Mouse (Mus musculus) macrophage (primary cell): ENCODE measurements around the gene Chst4. TPM values are rescaled to one million over a fixed set of nuclear protein-coding genes. Genes with fewer than 3 reads are reported as not detected.

Experiments used
- H3K27ac ChIP-seq: fragments of 350-480 bp; formaldehyde crosslinking; 2 replicates; pipeline ENCODE4 v1.9.0; 2021
- H3K36me3 ChIP-seq: fragments of 350-480 bp; formaldehyde crosslinking; 2 replicates; pipeline ENCODE4 v1.9.0; 2021; ENCODE audit errors: inconsistent target
- H3K4me3 ChIP-seq: fragments of 350-480 bp; formaldehyde crosslinking; 2 replicates; pipeline ENCODE4 v1.9.0; 2021; ENCODE audit errors: inconsistent target
- H3K79me2 ChIP-seq: fragments of 350-480 bp; formaldehyde crosslinking; 2 replicates; pipeline ENCODE4 v1.9.0; 2021; ENCODE audit errors: inconsistent target
- WGBS: methylation state at CpG from one replicate; pipeline ENCODE4 v1.1.7; 2026; ENCODE audit warnings: inconsistent platforms; ENCODE audit not compliant: missing documents; 5-methylcytosine and 5-hydroxymethylcytosine counted together
- polyA plus RNA-seq: library from polyadenylated mRNA; stranded (reverse); fragments of 250-400 nt; gene quantifications from 3 replicates; pipeline ENCODE4 v1.2.4, GENCODE M21; 2018; ENCODE audit warnings: inconsistent platforms

Gene Chst4
- polyA plus RNA-seq, 1 experiment from 2014 or later = not detected

DNA sequence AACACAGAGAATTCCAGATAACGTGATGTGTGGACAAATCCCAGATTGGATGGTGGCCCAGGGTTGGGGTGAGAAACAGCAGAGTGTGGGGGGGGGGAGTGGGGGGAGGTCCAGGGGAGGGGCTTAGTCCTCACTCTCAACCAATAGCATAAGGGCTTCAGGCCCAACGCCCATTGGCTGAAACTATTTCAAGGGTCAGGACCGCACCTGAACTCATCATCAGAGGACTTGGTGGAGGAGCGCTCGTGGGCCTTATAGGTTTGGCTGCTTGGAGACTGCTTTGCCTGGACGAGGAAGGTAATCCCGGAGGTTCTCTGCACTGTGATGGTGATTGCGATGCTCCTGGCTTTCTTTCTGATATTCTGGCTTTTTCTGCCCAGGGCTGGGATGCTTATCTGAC, 49.3 kb downstream of the Chst4 start, which contains the start of gene Tat:
TSS of gene Tat (plus strand) at position 214 of the 400 bp plus-strand sequence.
- WGBS = 89% methylated on average over 8 of the region's 8 CpGs
- Histone ChIP-seq H3K36me3 (no peaks in the 10 kb centered on the region), H3K79me2 (no peaks in the 10 kb centered on the region), H3K4me3 (no peak within 1 kb of the TSS), H3K27ac (no peak within 1 kb of the TSS)

DNA sequence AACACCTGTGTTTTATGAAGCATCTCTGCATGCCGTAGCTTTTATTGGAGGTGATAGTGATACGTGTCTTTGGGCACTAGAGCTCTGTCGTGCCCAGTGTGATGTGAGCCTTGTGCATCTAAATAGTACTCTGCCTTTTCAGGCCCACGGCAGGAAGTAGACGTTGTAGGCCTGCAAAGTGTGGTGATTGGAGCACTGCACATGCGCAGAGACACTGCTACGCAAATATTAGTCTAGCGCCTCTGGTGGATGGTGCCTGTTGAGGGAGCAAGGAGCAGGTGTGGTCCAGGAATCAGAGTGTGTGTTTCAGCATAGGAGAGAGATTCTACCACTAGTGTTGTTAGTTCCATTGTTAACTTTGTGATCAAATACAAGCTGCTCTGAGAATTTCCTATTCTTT, 50.4 kb downstream of the Chst4 start:
- no peak overlapping the region for H3K4me3 ChIP-seq
- no peaks in the 10 kb centered on the region for H3K79me2 ChIP-seq
- H3K36me3 ChIP-seq = no peaks in the 10 kb centered on the region
- H3K27ac ChIP-seq = no peak overlapping the region
- WGBS = 90% methylated on average over 8 of the region's 8 CpGs

DNA sequence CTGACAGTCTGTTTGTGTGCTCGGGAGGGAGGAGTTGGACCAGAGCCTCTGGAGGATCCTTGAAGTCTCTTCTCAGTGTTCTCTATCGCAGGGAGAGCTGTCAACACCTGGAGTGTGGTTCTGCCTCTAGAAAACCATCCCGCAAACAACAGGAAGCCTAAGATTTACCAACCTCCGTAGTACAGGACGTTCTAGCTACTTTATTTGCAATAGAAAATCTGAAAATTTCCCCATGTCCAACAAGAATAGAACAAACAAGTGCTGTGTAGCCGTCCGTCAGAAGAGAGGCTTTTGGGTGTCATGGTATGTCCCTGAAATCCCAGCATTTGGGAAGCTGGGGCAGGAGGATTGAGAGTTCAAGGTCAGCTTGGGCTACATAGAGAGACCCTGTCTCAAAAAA, 51.8 kb downstream of the Chst4 start:
- no peaks in the 10 kb centered on the region for H3K36me3 ChIP-seq
- no peak overlapping the region for H3K4me3 ChIP-seq
- H3K27ac ChIP-seq = no peak overlapping the region
- 84% methylated on average over 7 of the region's 7 CpGs for WGBS
- H3K79me2 ChIP-seq = no peaks in the 10 kb centered on the region

DNA sequence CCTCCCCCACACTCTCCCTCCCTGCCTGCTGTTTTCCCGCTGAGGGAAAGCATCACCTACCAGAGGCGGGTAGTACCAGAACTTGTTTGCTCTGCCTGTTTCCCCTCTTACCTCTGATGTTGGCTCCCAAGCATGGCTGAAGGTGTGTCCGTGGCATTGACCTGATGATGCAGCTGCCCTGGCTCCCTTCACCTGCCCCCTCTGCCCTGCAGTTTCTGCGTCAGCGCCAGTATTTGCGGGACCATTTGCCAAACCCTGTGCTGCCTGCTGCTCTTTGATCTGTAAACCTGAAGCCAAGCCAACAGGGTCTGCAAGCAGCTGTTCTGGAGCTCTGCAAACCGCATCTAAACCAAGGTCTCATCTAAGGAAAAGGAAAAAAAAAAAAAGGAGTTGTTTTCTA, 53.2 kb downstream of the Chst4 start:
- H3K27ac ChIP-seq = no peak overlapping the region

DNA sequence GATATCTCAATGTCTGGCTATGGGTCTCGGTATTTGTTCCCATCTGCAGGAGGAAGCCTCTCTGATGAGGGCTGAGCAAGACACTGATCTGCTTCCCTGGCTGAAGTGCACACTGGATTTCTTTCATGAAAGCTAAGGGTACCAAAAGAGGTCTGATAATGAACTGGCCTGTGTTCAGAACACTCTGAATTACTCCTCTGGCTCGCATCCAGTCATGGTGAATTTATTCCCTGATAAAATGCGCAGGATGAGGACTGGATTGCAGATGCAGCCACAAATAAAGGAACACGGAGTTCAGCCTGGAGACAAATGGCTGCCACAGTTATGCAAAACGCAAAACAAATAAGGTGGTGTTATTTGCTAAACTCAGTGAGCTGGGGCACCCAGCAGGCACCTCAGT, 55.6 kb downstream of the Chst4 start:
- Histone ChIP-seq H3K36me3 (no peaks in the 10 kb centered on the region), H3K79me2 (no peaks in the 10 kb centered on the region), H3K4me3 (no peak overlapping the region), H3K27ac (no peak overlapping the region)
- WGBS = 78% methylated on average over 5 of the region's 5 CpGs

More for the DNA sequence above, 53.2 kb downstream of the Chst4 start:
- Histone ChIP-seq H3K79me2 (no peaks in the 10 kb centered on the region), H3K36me3 (no peaks in the 10 kb centered on the region), H3K4me3 (no peak overlapping the region)
- 70% methylated on average over 7 of the region's 7 CpGs for WGBS

DNA sequence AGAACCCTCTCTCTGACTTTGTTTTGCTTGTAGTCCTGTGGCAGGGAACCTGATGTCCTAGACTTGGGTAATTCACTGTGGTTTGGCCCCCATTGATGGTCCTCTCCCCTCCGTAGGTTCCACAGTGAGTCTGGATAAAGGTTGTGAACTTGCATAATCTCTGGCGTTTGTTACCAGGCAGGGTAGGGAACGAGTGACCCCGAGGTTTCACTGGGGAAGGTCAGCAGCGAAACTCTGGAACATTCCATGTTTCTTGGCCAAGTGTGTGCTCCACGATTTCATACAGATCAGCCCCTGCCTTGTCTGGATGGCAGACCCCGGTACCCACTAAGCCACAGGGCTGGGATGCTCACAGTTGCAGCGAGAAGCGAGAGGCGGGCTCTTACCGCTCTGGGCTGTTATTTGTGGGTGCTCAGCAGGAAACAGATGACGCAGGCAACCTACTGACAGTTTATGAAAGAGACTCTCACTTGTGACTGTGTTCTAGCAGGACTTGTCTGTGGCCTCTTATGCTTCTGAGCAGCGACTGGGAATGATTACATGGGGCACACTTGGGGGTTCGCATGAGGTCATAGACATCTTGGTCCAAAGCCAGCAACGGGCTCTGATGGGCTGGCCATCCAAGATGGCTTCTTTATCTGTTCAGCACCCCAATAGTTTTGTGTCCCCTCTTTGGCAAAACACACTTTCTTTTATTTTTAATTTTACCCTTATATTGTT, 57.0 kb downstream of the Chst4 start:
- 63% methylated on average over 15 of the region's 15 CpGs for WGBS
- Histone ChIP-seq H3K4me3 (no peak overlapping the region), H3K36me3 (no peaks in the 10 kb centered on the region), H3K79me2 (no peaks in the 10 kb centered on the region), H3K27ac (no peak overlapping the region)

DNA sequence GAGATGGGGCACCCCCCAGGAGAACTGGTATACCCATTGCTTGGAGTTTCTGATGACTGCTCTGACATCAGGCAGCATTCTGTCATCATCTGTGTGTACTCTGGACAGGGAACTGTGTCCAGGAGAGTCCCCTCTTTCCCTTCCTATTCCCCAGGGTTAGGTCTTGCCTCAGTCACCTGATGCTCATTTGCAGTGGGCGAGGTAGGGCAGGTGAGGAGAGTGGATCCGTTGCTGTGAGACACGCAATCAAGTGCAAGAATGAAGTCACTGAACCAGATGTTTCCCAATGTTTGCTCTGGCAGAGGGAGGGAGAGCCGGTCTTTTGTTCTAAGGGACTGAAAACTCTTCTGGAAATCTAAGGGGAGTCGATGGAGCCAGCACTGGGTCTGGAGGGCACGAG, 60.2 kb downstream of the Chst4 start:
- no peak overlapping the region for H3K27ac ChIP-seq
- 74% methylated on average over 5 of the region's 6 CpGs for WGBS
- H3K79me2 ChIP-seq = no peaks in the 10 kb centered on the region

More for the DNA sequence above, 60.2 kb downstream of the Chst4 start:
- Histone ChIP-seq H3K36me3 (no peaks in the 10 kb centered on the region), H3K4me3 (no peak overlapping the region)

Other genes starting within 250 kb of the Chst4 start
- gene Phlpp2, start 171.2 kb downstream of the Chst4 start, polyA plus RNA-seq = 2.0 to 3.3 TPM (median 2.8 TPM) in 3 replicates
- not detected in 3 replicates for gene Marveld3, start 77.5 kb downstream of the Chst4 start, polyA plus RNA-seq
- gene Tat, start 49.3 kb downstream of the Chst4 start, polyA plus RNA-seq = not detected in 3 replicates
- not detected in 3 replicates for gene Zfp612, start 40.0 kb upstream of the Chst4 start, polyA plus RNA-seq
- gene Gm21964, start 61.5 kb upstream of the Chst4 start, polyA plus RNA-seq = not detected in 3 replicates
- not detected in 3 replicates for gene Gm17720, start 63.0 kb upstream of the Chst4 start, polyA plus RNA-seq
- gene Calb2, start 128.5 kb upstream of the Chst4 start, polyA plus RNA-seq = not detected in 3 replicates
- gene Cmtr2, start 175.9 kb upstream of the Chst4 start, polyA plus RNA-seq = 2.3 to 5.9 TPM (median 5.0 TPM) in 3 replicates
- gene Hydin, start 227.2 kb upstream of the Chst4 start, polyA plus RNA-seq = not detected in 3 replicates